Mouse (Mus musculus) embryonic facial prominence, embryonic 12.5 days (tissue): ENCODE results near the gene Cntnap1. TPM values are rescaled to one million over a fixed set of nuclear protein-coding genes. Genes with fewer than 3 reads are reported as not detected.

ENCODE experiments used
- ATAC-seq: fragments of 200-750 bp; cut with Nextera tagmentation; 2 replicates; pipeline ENCODE4 v1.8.0; 2017; ENCODE audit not compliant: insufficient number of reproducible peaks, insufficient read depth, low FRiP score, low TSS enrichment
- H3K27ac ChIP-seq: fragments of 300-500 bp; sonication (generic); 2 replicates; pipeline ENCODE4 v1.5.1; 2016; ENCODE audit warnings: mild to moderate bottlenecking
- H3K27me3 ChIP-seq: fragments of 300-500 bp; sonication (generic); 2 replicates; pipeline ENCODE4 v1.6.1; 2016; ENCODE audit warnings: mild to moderate bottlenecking, moderate library complexity
- H3K36me3 ChIP-seq: fragments of 300-500 bp; sonication (generic); 2 replicates; pipeline ENCODE4 v1.6.1; 2016; ENCODE audit warnings: mild to moderate bottlenecking
- H3K4me1 ChIP-seq: fragments of 300-500 bp; sonication (generic); 2 replicates; pipeline ENCODE4 v1.6.1; 2016
- H3K4me2 ChIP-seq: fragments of 300-500 bp; sonication (generic); replicated peaks from 2 replicates; pipeline ENCODE4 v1.6.1; 2016; ENCODE audit warnings: mild to moderate bottlenecking, moderate library complexity
- H3K4me3 ChIP-seq: fragments of 300-500 bp; sonication (generic); 2 replicates; pipeline ENCODE4 v1.5.1; 2016; ENCODE audit warnings: mild to moderate bottlenecking
- H3K9ac ChIP-seq: fragments of 300-500 bp; sonication (generic); 2 replicates; pipeline ENCODE4 v1.6.1; 2016; ENCODE audit warnings: mild to moderate bottlenecking, moderate library complexity
- H3K9me3 ChIP-seq: fragments of 300-500 bp; sonication (generic); 2 replicates; pipeline ENCODE4 v1.6.1; 2016; ENCODE audit warnings: mild to moderate bottlenecking, moderate library complexity
- WGBS: fragments of 180-500 bp; shearing (Covaris S2); methylation state at CpG from one replicate; pipeline ENCODE4 v1.1.7; 2016; 5-methylcytosine and 5-hydroxymethylcytosine counted together
- polyA plus RNA-seq: library from polyadenylated mRNA; unstranded; fragments of >200 nt; fragmentation: Nextera tagmentation; extraction: Ambion mirVana; gene quantifications from 2 replicates; pipeline ENCODE4 v1.2.1, GENCODE M21; 2016

Cntnap1 gene
- polyA plus RNA-seq, 1 experiment from 2014 or later, result 0.60 TPM

DNA sequence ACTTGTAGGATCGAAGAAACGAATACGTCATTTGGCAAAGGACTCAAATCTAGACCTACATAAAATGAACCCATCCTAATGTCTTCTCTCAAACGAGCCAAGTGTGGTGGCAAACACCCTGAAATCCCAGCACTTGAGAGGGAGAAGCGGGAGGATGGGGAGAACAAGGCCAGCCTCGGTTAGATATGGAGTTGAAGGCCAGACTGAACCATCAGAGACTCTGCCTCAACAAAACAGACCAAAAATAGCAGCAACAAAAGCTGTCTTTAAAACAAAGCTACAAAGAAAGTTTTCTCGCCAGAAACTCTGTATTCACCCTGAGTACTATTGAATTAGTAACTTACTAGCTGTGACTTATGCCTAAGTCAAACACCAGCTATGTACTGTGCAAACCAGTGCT lies 33.3 kb upstream of the Cntnap1 start:
- H3K27me3 ChIP-seq, result peaks cover 8% of the 10 kb centered on the region
- peaks cover 7% of the 10 kb centered on the region; the same call in 1 of the 2 replicates for H3K4me1 ChIP-seq
- H3K9me3 ChIP-seq, result no peaks in the 10 kb centered on the region
- WGBS, result 80% methylated on average over 7 of the region's 7 CpGs
- no peak overlapping the region for H3K9ac ChIP-seq
- no peaks in the 10 kb centered on the region for H3K36me3 ChIP-seq
- ATAC-seq, result no peak
- no peak overlapping the region for H3K4me3 ChIP-seq
- no peak overlapping the region for H3K27ac ChIP-seq
- no peak overlapping the region for H3K4me2 ChIP-seq

DNA sequence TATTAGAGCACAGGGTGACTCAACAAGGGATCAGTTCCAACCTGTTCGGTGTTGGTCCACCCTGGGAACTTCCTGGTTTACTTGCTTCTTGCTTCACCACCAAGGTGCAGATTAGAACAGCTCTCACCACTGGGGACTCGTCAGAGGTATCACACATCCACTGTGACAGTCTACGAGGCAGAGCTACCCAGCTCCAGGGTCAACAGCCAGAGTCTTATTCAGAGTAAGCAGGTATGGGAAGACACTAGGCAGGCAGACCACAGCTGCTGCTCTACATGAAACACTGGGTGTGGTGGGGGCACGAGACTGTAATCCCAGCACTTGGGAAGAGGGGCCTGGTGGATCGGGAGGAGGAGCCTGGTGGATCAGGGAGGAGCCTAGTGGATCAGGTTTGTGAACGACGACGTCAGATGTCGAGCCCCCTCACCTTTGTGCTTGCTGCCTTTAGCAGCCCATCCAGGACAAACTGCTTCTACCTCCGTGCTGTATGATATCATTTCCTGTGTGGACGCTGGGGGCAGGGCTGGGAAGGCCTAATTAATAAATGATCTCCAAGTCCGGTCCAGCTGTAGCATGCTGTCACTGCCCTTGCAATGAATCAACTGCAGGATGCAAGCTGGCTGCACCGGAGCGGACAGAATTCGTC lies 31.7 kb upstream of the Cntnap1 start:
- WGBS, result 29% methylated on average over 15 of the region's 15 CpGs
- no peak overlapping the region for H3K9ac ChIP-seq
- H3K4me3 ChIP-seq, result no peak overlapping the region
- peak overlapping the region; percentile 21; the same call in 1 of the 2 replicates for H3K4me2 ChIP-seq
- H3K27ac ChIP-seq, result no peak overlapping the region
- H3K36me3 ChIP-seq, result no peaks in the 10 kb centered on the region
- H3K4me1 ChIP-seq, result peaks cover 10% of the 10 kb centered on the region; the same call in 1 of the 2 replicates
- peak; percentile 42; the same call in 1 of the 2 replicates for ATAC-seq
- H3K27me3 ChIP-seq, result peaks cover 8% of the 10 kb centered on the region
- no peaks in the 10 kb centered on the region for H3K9me3 ChIP-seq

DNA sequence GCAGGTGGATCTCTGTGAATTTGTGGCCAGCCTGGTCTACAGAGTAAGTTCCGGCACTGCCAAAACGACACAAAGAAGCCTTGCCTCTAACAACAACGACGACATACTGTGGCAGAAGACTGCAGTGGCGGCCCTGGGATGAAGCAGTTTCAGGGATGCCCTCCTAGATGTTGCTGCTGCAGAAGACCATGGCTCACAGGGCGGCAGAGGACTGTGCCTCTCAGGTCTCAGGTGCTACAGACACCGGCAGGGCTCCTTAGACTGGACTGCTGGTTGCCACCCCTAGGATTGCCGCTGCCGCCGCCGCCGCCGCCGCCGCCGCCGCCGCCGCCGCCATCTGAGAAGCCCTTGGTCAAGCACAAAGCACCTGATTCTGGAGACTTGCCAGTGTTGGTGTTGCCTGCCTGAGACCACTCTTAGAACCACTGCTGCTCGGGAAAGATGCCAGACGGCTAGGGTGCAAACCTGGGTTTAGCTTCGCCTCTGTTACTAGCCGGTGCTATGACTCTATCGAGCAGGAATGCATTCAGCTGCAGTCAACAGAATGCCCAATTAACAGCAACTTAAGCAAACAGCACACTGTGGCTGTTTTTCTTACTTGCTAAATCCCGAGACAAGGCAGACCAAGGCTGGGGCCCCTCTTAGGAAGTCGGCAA lies 30.0 kb upstream of the Cntnap1 start:
- H3K4me2 ChIP-seq, result peak overlapping the region; percentile 42
- peak overlapping the region; percentile 23 for H3K4me3 ChIP-seq
- no peaks in the 10 kb centered on the region for H3K36me3 ChIP-seq
- peaks cover 14% of the 10 kb centered on the region; the same call in 1 of the 2 replicates for H3K4me1 ChIP-seq
- no peaks in the 10 kb centered on the region for H3K9me3 ChIP-seq
- 44% methylated on average over 27 of the region's 27 CpGs for WGBS
- no peak overlapping the region for H3K9ac ChIP-seq
- ATAC-seq, result no peak
- no peak overlapping the region for H3K27ac ChIP-seq
- H3K27me3 ChIP-seq, result peaks cover 8% of the 10 kb centered on the region

DNA sequence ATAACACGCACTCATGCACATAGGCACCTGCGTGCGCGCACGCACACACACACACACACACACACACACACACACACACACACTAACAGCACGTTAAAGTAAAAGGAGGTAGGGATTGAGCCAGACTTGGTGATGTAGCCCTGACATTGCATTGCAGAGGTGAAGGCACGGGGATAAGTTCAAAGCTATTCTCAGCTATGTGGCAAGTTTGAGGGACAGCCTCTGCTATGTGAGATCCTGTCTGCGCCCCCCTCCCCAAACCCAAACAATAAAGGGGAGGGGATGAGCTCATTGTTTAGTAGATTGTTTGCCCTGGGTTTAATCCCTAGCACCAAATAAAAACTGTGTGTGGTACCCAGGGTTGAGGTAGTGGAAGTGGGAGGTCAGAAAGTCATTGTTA lies 29.2 kb upstream of the Cntnap1 start:
- 82% methylated on average over 8 of the region's 8 CpGs for WGBS
- Histone ChIP-seq H3K4me3 (no peak overlapping the region), H3K9ac (no peak overlapping the region), H3K27me3 (peaks cover 8% of the 10 kb centered on the region), H3K9me3 (no peaks in the 10 kb centered on the region), H3K27ac (no peak overlapping the region), H3K4me2 (no peak overlapping the region), H3K4me1 (peaks cover 14% of the 10 kb centered on the region; the same call in 1 of the 2 replicates), H3K36me3 (no peaks in the 10 kb centered on the region)
- no peak for ATAC-seq

DNA sequence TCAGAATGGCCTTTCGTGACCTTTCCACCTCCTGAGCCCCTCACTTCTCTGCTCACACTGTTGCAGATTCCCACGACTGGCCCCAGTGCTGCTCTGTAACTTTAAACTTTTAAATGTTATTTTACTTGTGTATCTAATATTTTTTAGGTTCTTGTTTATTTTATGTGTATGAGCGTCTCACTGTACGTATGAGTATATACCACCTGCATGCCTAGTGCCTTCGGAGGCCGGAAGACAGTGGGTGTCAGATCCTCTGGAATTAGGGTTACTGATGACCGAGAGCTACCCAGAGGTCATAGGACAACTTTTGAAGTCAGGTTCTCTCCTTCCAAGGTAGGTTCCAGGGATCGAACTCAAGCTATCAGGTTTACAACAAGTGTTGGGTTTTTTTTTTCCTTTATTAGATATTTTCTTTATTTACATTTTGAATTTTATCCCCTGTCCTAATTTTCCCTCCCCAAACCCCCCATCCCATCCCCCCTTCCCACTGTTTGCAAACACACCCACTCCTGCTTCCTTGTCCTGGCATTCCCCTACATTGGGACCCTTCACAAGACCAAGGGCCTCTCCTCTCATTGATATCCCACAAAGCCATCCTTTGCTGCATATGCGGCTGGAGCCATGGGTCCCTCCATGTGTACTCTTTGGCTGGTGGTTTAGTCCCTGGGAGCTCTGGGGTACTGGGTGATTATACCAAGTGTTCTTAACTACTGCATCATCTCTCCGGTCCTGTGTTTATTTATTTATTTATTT lies 27.9 kb upstream of the Cntnap1 start:
- Histone ChIP-seq H3K36me3 (no peaks in the 10 kb centered on the region), H3K4me3 (no peak overlapping the region), H3K4me1 (peaks cover 18% of the 10 kb centered on the region; the same call in 1 of the 2 replicates), H3K27me3 (peaks cover 8% of the 10 kb centered on the region), H3K27ac (no peak overlapping the region), H3K4me2 (no peak overlapping the region), H3K9me3 (no peaks in the 10 kb centered on the region), H3K9ac (no peak overlapping the region)
- no peak for ATAC-seq
- WGBS, result 87% methylated on average over 10 of the region's 10 CpGs

DNA sequence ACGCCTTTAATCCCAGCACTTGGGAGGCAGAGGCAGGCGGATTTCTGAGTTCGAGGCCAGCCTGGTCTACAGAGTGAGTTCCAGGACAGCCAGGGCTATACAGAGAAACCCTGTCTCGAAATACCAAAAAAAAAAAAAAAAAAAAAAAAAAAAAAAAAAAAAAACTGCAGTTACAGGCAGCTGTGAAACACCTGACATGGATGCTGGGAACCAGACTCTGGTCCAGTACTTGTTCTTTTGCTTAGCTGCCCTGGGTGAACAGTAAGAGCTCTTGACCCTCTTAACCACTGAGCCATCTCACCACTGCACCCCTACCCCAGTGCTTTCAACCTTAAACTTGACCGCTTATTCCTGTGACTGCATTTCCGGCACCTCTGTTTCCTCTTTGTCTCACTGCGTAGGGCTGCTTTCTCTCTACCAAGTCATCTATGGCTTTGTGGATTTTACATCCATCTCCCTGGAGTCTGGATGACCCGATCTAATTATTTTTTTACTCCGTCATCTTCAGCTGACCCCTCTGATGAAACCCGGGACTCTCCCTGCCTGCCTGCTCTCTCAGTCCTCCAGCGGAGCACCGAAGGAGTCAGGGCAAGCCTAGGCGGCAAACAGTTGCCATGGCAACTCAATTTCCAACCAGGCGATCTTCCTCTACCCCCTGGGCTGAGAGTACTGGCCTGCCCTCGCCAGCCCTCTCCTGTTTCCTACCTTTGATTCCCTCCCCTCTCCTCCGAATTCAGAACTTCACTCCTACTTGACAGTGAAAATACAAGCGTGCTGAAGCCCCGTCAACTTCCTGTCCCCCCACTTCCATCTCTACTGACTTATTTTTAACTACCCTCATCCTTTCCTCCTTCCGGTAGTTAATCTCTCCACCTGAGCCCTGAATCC lies 26.7 kb upstream of the Cntnap1 start:
- peak overlapping the region; percentile 26 for H3K4me3 ChIP-seq
- peaks cover 25% of the 10 kb centered on the region for H3K4me1 ChIP-seq
- peaks cover 8% of the 10 kb centered on the region for H3K27me3 ChIP-seq
- H3K9me3 ChIP-seq, result no peaks in the 10 kb centered on the region
- no peak overlapping the region for H3K9ac ChIP-seq
- H3K4me2 ChIP-seq, result peak overlapping the region; percentile 48
- no peak for ATAC-seq
- WGBS, result 21% methylated on average over 19 of the region's 19 CpGs
- no peak overlapping the region for H3K27ac ChIP-seq
- H3K36me3 ChIP-seq, result no peaks in the 10 kb centered on the region

DNA sequence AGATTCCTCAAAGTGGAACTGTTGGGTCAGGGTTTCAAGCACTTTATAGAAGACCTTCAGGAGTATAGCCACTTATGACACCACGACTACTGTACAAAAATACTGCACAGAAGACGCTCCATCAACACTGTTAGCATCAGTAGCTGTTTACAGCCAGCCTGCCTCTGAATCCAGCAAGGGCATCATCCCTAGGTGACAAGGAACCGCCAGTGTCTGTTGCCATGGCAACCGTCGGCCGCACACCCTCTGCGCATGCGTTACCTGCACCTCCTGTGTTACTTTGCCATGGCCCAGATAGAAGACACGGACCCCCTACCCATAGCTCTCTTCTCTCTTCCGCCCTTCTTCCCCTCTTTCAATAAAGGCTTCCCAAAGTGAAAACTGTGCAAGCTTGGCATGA lies 23.9 kb upstream of the Cntnap1 start:
- Histone ChIP-seq H3K9ac (no peak overlapping the region), H3K9me3 (no peaks in the 10 kb centered on the region), H3K36me3 (no peaks in the 10 kb centered on the region), H3K4me2 (no peak overlapping the region), H3K27ac (no peak overlapping the region), H3K4me1 (peaks cover 32% of the 10 kb centered on the region), H3K27me3 (no peaks in the 10 kb centered on the region), H3K4me3 (no peak overlapping the region)
- 21% methylated on average over 10 of the region's 10 CpGs for WGBS
- no peak for ATAC-seq

DNA sequence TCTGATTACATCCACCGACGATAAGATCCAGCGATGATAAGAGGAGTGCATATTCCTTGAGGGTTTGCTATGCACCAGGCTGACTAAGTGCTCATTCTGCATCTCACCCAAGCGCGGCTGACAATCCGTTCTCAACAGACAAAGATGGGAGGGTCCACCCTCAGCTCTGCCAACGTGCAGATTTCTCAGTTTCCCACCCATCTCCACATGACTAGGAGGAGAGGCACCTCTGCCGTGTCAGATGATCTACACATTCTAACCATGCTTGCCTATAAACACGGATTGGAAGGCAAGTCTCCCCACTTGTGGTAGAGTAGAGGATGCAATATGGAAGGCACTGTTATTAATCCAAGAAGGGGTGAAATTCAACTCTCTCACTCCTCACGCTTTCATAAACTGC lies 21.6 kb upstream of the Cntnap1 start:
- no peak overlapping the region for H3K9ac ChIP-seq
- H3K4me2 ChIP-seq, result no peak overlapping the region
- H3K27me3 ChIP-seq, result no peaks in the 10 kb centered on the region
- 59% methylated on average over 10 of the region's 10 CpGs for WGBS
- no peak for ATAC-seq
- peaks cover 28% of the 10 kb centered on the region for H3K4me1 ChIP-seq
- no peaks in the 10 kb centered on the region for H3K36me3 ChIP-seq
- H3K27ac ChIP-seq, result peak overlapping the region; percentile 86
- H3K4me3 ChIP-seq, result no peak overlapping the region
- no peaks in the 10 kb centered on the region for H3K9me3 ChIP-seq

DNA sequence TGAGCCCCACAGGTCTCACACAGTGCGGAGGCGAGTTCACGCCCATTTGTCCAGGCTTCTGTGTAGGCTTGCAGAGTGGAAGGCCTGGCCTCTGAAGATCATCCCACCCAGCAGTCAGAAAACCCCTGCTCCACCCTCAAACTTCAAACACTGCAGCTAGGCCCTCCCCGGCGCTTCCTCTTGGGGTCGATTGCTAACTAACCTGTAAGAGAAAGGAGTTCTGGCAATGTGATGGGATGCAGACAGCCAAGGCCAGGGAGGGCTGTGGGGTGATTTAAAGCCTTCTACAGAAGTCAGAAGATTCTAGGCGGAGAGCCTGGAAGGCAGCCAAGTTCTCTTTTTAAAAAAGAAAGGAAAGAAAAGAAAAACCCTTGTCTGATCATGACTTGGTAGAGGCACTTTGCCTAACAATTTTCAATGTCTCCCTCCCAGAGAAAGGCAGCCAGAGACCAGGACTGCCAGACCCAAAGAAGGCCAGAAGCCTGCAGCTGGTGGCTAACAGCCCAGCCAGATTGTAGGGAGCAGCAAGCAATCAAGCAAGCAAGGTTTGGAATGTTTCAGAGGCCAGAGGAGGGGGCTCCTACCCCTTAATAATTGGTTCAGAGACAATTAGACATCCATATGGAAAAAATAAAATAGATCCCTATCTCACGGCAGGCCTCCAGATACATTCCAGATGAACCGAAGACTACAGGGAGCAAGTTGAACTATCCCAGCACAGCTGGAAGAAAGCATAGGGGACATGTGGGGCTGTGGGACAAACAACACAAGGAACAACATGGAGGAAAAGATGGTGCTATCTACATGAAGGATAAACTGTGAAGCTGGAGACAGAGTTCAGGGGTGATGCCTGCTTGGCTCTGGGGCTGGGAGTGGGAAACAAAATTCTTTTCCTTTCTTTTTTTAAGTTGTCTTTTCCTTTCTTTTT lies 20.9 kb upstream of the Cntnap1 start:
- Histone ChIP-seq H3K4me2 (no peak overlapping the region), H3K9ac (no peak overlapping the region), H3K27ac (peak overlapping the region; percentile 86), H3K27me3 (no peaks in the 10 kb centered on the region), H3K4me3 (no peak overlapping the region), H3K9me3 (no peaks in the 10 kb centered on the region), H3K36me3 (no peaks in the 10 kb centered on the region), H3K4me1 (peaks cover 25% of the 10 kb centered on the region)
- peak; percentile 64; the same call in 1 of the 2 replicates for ATAC-seq
- WGBS, result 29% methylated on average over 9 of the region's 9 CpGs

DNA sequence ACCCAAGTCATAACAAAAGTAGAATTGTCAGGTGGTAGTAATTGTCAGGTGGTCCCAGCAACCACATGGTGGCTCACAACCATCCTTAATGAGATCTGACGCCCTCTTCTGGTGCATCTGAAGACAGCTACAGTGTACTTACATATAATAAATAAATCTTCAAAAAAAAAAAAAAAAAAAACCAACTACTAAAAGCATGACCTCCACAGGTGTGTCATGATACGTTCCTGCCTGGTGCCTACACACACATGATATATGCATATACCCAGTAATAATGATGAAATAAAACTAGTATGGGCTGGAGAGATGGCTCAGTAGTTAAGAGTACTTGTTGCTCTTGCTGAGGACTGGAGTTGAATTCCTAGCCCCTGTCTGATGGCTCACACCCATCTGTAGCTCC lies 19.3 kb upstream of the Cntnap1 start:
- H3K4me3 ChIP-seq, result no peak overlapping the region
- 57% methylated on average over 2 of the region's 2 CpGs for WGBS
- no peaks in the 10 kb centered on the region for H3K36me3 ChIP-seq
- no peak for ATAC-seq
- H3K27me3 ChIP-seq, result no peaks in the 10 kb centered on the region
- H3K27ac ChIP-seq, result no peak overlapping the region
- H3K4me2 ChIP-seq, result no peak overlapping the region
- H3K9ac ChIP-seq, result no peak overlapping the region
- no peaks in the 10 kb centered on the region for H3K9me3 ChIP-seq
- H3K4me1 ChIP-seq, result peaks cover 32% of the 10 kb centered on the region
